Mouse (Mus musculus): ENCODE results near the gene Dab1.
A peak's percentile ranks its signal among the peaks of the same experiment; 100 is the strongest.

The Dab1 gene

GRCm38 (mm10) chr4:104399106-104399730, 780.1 kb downstream of the Dab1 start:
- no peak for DNase-seq

- DNase-seq, result no peak
These were observed 784.9 kb downstream of the Dab1 start for GRCm38 (mm10) chr4:104404099-104404498.

- DNase-seq, result no peak
These were observed 791.8 kb downstream of the Dab1 start for GRCm38 (mm10) chr4:104410922-104411321.

GRCm38 (mm10) chr4:104415482-104415881, 796.3 kb downstream of the Dab1 start:
- DNase-seq, result no peak

- no peak for DNase-seq
These were observed 799.2 kb downstream of the Dab1 start for GRCm38 (mm10) chr4:104418354-104418753.

- no peak for DNase-seq
These were observed 802.0 kb downstream of the Dab1 start for GRCm38 (mm10) chr4:104420983-104421680.

- DNase-seq, result peak; percentile 43
These were observed 810.0 kb downstream of the Dab1 start for GRCm38 (mm10) chr4:104429127-104429526.

GRCm38 (mm10) chr4:104431231-104431855, 812.2 kb downstream of the Dab1 start:
- DNase-seq, result peak; percentile 46

- DNase-seq, result peak; percentile 62
These were observed 813.0 kb downstream of the Dab1 start for GRCm38 (mm10) chr4:104432150-104432549.

GRCm38 (mm10) chr4:104435736-104436135, 816.6 kb downstream of the Dab1 start:
- DNase-seq, result peak; percentile 4

GRCm38 (mm10) chr4:104436411-104436810, 817.3 kb downstream of the Dab1 start:
- DNase-seq, result peak; percentile 74

GRCm38 (mm10) chr4:104438730-104439129, 819.6 kb downstream of the Dab1 start:
- DNase-seq, result no peak

GRCm38 (mm10) chr4:104439641-104440040, 820.5 kb downstream of the Dab1 start:
- DNase-seq, result peak; percentile 75

- DNase-seq, result no peak
These were observed 824.0 kb downstream of the Dab1 start for GRCm38 (mm10) chr4:104442925-104443747.

- no peak for DNase-seq
These were observed 824.6 kb downstream of the Dab1 start for GRCm38 (mm10) chr4:104443775-104444174.

GRCm38 (mm10) chr4:104444985-104445384, 825.8 kb downstream of the Dab1 start:
- DNase-seq, result no peak

GRCm38 (mm10) chr4:104448199-104448598, 829.0 kb downstream of the Dab1 start:
- DNase-seq, result no peak

- no peak for DNase-seq
These were observed 831.5 kb downstream of the Dab1 start for GRCm38 (mm10) chr4:104450645-104451044.

- DNase-seq, result no peak
These were observed 833.4 kb downstream of the Dab1 start for GRCm38 (mm10) chr4:104452587-104452986.

GRCm38 (mm10) chr4:104455151-104455550, 836.0 kb downstream of the Dab1 start:
- DNase-seq, result no peak

GRCm38 (mm10) chr4:104455760-104456159, 836.6 kb downstream of the Dab1 start:
- DNase-seq, result no peak

- no peak for DNase-seq
These were observed 837.2 kb downstream of the Dab1 start for GRCm38 (mm10) chr4:104456173-104456873.

GRCm38 (mm10) chr4:104458726-104459125, 839.6 kb downstream of the Dab1 start:
- peak; percentile 55 for DNase-seq
